Mouse (Mus musculus) lung, adult 2 months (tissue): ENCODE results near the gene Akt1s1.

Source experiments
- CTCF ChIP-seq: fragments of 200-500 bp; IDR thresholded peaks from 2 replicates; pipeline ENCODE4 v1.5.1; 2011; ENCODE audit warnings: mild to moderate bottlenecking, low read length, control low read depth; ENCODE audit not compliant: insufficient read depth
- POLR2A ChIP-seq: fragments of 200-500 bp; IDR thresholded peaks from 2 replicates; pipeline ENCODE4 v1.6.1; 2011; ENCODE audit warnings: low read depth, mild to moderate bottlenecking, control low read depth, low read length, borderline replicate concordance; ENCODE audit errors: extremely low read depth

- no peak for TF ChIP-seq POLR2A
- no peak for TF ChIP-seq CTCF
Observed at GRCm38 (mm10) chr7:44816470-44817021, 32.2 kb upstream of the Akt1s1 start, which contains the start of gene Atf5.
